Mouse (Mus musculus): ENCODE measurements around the gene Mapk8.
A peak's percentile ranks its signal among the peaks of the same experiment; 100 is the strongest.

Mapk8 gene

DNA sequence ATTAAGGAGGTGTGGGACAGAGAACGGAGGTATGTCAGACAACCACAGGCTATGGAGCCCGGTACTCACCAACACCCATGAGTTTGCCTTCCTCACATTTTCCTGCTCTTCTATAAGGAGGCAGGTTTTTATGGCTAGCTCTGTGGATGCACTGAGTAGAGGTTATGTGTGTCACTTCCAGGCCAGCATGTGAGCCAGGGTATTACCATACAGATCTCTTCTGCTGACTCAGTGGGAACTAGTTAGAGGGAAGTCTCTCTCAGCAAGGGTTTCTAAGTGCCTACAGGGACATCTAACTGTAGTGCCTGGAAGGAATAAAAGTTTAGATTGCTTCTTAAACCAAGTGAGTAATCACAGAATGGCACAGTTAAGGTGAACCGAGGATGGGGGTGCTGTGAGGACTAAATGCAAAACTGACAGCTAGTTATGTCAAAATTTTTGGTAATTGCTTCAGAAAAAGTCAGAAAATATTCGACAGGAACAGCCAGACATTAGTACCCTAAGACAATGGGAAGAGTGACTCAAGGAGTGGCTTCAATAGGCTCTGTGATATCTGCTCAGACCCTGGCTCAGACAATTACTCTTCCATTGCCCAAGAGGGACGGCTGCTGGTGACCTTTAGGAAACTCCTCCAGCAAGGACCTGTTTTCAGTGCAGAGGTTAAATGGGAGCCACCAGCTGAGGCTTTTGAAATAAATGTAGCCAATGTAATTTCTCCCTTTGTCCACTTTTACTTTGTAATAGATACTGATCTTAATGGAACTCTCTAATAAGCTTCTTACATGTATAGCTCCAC is 48.7 kb downstream of the Mapk8 start:
- DNase-seq (ENCODE audit: low read depth, low spot score), result no peak

DNA sequence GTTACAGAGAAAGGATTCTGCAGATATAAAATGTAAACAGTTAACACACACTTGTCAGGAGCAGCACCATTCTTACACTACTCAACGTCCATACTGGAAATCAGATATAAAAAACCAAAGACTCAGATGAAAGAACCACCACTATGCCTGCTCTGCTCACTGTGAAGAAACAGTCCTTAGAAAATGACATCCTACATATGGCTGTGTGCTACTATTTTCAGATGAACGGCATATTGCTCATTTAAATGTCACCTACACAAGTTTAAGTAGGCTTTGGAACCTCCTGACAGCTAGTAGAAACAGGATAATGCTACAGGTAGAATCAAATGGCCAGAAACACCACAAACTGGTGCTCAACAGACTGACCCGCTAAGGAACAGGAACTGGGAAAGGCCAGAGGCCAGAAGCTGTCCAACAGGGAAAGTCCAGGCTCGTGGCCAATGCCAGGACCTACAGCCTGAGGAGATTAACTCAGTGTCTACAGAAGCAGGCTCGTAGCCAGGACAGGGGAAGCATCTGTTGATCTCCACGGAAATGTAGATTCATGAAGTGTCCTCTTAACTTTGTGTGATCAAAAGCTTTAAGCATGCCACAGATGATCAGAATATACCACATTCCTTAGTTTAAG is 66.0 kb downstream of the Mapk8 start:
- no peak for DNase-seq (ENCODE audit: low read depth, low spot score)

DNA sequence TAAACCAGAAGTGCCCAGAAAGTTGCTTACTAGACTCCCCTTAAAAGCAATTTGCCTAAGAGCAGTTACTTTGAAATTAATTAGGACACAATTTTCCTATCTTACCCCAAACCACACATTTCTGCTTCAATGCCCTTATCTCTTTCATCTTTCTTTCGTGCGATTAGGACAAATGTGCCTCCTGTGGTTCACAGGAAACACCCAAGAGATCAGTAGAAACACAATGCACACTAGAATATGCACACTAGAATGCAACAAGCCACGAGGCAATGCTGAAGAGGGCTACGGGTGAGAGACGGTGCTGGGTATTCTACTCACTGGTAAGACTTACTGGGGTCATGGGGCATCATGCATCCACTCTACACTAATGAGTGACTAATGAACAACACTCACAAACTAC is 68.2 kb downstream of the Mapk8 start:
- DNase-seq (ENCODE audit: low read depth, low spot score), result no peak

DNA sequence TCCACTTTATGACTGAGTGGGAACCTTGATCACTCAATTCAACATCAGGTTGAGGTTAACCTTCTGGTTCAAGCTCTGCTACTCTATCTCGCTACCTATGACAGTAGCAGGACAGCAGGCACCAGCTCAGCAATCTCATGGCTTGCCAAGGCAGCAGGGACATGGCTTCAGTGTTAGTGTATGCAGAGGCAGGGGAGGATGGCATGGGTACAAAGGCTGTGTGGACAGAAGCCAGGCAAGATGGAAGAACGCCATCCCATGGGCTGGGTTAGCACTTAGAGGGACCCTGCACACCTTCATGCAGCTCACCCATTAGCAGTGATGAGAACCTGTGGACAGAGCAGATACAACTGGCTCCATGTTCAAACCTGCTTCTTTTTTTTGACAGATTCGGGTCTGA is 69.7 kb downstream of the Mapk8 start:
- DNase-seq (ENCODE audit: low read depth, low spot score), result no peak

DNA sequence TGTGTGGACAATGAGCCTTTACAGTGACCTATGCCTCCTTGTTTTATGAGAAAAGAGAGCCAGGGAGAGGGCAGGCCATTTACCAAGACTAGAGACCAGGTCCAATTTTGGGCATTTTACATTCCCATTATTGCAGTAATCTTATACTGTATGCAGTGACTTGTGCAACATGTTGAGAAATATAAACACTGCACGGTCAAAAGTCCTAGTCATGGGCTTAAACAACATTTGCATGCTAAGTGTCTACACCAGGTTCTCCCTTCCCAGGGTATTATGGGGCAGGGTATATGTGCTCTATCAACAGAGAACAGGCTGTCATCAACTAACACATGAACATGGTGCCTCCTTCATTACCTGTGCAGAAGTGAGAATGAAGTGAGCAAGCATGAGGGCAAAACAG is 72.9 kb downstream of the Mapk8 start:
- DNase-seq (ENCODE audit: low read depth, low spot score), result no peak

DNA sequence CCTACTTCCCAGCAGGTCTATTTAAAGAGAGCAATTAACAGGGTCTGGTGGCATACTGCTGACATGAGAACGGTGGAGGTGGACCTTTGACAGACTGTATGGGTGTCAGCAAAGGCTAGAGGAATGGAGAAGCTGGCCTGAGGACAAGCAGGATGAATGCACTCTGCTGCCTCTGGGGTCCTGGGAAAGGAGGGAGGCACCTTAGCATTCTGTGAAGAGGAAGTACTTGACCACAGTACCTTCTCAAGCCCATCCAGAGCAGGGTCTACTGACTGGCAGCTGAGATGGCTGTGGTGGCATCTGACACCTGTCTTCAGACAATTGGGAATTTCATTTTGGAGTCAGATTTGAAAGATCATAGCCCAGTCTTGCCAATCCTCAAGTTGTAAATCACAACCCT is 73.7 kb downstream of the Mapk8 start:
- no peak for DNase-seq (ENCODE audit: low read depth, low spot score)

DNA sequence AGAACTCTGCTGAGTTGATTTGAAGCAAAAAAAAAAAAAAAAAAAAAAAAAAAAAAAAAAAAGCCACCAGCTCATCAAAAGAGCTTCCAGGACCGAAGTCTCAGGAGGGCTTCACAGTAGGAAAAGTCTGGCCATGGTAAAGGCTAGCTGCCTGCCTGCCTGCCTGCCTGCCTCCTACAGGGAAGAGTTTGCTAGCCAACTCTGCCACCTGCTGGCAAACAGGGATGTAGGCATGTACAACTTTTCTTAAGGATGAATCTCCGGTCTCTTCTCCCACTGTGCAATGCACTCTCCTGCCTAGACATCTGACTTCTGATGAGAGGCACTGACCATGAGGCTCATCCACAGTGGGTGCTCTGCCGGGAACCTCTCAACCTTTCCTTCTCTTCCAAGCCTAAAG is 75.7 kb downstream of the Mapk8 start:
- peak; percentile 11 for DNase-seq (ENCODE audit: low read depth, low spot score)

DNA sequence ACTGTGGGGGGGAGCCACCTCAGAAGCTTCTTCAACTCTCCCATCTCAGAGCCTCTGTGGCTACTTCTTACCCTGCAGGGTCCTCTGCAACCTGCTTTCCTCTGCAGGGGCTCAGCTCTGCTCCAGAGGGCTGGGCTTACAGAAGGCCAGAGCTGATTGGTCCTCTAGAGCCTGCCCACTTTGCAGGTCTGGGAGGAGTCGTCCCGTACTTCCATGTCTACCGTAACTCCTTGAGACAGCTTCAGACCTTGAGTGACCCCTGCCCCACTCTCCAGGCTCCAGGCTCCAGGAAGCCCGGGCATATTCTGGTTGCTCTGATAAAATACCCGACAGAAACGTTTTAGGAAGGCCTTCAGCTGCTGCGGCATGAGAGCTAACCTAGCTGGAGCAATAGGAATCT is 76.9 kb downstream of the Mapk8 start:
- DNase-seq (ENCODE audit: low read depth, low spot score), result no peak

DNA sequence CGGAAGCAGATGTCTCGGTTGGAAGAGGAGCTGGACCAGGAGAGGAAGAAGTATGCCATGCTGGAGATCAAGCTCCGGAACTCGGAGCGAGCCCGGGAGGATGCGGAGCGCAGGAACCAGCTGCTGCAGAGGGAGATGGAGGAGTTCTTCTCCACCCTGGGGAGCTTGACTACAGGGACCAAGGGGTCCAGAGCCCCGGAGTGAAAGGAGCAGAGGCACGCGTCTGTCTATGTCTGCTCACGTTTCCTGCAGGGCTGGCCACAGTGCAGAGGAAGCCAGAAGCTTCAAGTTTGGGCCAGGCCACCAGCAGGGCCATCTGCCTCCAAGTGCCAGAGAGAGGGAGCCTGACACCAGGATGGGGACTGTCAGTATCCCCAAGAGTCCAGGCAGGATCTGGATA is 77.6 kb downstream of the Mapk8 start:
- no peak for DNase-seq (ENCODE audit: low read depth, low spot score)

DNA sequence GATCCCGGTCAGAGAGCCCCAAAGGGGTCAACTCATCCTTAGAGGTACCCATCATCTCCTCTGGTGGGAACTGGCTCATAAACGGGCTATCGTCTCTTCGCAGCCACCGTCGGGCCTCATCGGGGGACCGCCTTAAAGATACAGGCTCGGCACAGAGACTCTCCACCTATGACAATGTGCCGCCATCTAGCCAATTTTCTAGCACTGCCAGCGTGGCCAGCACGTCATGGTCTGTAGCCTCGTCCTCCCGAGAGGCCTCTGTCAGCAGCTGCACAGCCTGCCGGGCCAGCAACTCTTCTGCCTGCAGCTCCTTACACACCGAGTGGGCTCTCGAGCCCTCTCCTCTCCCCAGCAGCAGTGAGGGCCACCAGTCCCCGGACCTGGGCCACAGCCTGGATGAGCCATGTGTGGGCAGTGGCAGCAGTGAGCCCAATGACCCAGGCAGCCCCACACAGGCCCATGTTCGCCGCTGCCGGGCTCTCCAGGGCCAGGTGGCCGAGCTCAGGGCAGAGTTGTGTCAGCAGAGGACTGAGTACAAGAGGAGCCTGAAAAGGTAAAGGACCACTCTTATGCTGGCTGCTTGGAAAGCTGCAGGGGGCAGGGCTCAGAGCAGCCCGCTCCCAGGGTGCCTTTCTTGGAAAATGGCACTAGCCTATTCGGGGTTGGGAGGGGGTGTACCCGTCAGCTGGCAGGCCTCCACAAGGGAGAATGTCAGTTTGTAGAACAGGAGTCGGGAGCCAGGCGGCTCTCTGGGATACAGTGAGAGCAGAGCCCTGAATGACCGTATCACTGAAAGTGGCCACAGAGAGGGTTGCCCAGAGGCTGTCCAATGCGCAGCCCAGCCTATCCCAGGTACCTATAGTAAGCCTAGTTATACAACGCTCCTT is 79.8 kb downstream of the Mapk8 start:
- DNase-seq (ENCODE audit: low read depth, low spot score), result no peak

DNA sequence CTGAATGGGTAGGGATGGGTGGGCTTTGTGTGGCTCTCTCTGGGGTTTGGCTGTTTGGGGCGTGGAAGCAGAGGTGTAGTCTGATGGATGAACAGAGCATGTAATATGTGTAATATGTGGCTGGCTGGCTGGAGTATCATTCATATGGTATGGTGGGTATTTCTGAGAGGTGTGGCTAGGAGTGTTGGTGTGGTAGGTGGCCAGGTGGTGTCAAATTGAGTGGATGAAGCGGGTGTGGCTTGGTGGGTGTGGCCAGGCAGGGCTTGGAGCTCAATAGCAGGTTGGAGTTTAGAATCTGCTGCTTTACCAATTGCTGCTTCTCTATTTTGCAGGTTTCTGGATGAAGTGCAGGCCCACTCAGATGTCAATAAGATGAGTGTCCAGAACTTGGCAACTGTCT is 82.9 kb downstream of the Mapk8 start:
- no peak for DNase-seq (ENCODE audit: low read depth, low spot score)

DNA sequence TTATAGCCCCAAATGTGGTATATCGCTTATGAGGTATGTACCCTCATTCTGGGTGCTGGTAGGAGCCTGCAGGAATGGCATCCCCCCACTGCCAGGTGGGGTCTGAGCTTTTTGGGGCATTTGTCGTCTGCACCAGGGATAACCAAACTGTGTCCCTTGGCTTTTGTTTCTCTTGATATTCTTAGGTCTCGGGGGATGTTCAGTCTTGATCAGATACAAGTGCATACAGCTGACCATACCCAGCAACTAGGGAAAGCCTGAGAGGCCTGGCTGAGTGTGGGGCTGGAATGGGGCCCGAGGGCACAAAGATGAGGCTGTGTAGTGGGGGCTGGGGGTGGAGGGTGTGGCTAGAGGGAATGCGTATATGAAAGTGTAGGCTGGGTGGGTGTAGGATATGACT is 83.3 kb downstream of the Mapk8 start:
- DNase-seq (ENCODE audit: low read depth, low spot score), result no peak

DNA sequence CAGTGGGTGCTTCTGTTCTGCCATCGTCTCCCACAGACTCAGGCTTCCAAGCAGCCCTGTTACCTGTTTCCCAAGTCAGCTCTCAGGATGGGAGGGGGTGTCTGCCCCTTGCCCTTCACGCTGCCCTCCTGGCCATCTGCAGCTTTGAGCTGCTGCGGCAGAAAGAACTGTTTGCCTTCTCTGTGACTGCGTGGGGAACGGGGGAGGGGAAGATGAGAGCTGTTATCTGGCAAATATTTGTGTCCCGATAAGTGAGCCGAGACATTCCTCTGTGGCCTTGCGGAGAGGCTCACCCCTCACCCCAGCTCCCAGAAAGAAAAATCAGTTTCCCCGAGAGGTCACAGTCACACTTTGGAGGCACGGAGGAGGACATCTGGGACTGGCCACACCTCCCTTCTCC is 84.2 kb downstream of the Mapk8 start:
- DNase-seq (ENCODE audit: low read depth, low spot score), result no peak

DNA sequence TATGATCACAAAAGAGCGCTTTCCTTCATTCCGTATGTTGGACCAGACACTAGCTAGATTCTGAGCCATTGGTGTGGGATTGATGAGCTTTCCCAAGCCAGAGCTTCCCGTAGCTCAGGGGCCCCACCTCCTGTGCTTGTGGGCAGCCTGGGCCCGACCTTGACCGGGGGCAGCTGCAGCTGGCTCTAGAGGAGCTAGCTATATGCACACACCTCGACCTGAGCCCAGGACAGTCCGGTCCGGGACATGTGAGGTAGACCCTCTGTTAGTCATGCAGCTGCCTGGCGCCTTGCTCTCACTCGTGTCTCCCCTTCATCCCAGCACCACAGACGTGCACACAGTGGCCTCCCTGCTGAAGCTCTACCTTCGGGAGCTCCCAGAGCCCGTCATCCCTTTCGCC is 84.8 kb downstream of the Mapk8 start:
- DNase-seq (ENCODE audit: low read depth, low spot score), result no peak

DNA sequence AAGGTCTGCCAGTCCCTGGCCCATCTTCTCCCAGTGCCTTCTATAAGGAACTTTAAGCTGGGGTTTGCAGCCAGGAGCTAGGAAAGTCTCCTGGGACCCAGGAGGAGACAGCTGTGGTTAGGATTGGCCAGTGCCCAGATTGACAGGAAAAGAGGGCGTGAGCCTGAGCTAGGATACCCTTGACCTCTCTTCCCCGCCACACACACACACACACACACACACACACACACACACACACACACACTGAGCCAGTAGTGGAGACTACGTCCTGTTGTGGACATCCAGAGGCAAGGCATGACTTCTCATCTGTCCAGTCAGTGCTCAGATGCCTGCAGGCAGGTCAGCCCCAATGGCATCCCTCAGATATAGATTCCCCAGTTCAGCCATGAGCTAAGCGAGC is 85.4 kb downstream of the Mapk8 start:
- DNase-seq (ENCODE audit: low read depth, low spot score), result no peak

DNA sequence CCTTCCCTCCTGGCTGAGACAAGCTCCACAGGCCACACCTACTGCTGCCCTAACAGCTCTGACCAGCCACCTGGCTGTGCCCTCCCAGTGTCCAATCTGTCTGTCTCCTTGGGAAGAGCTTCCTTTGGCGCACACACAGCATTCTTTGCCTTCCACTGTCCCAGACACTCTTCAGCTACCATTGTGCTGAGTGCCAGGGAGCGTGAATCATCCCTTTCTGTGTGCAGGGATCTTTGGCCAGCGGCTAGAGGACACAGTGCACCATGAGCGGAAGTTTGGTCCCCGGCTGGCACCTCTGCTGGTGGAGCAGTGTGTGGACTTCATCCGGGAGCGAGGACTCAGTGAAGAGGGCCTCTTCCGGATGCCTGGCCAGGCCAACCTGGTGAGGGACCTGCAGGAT is 88.1 kb downstream of the Mapk8 start:
- no peak for DNase-seq (ENCODE audit: low read depth, low spot score)

DNA sequence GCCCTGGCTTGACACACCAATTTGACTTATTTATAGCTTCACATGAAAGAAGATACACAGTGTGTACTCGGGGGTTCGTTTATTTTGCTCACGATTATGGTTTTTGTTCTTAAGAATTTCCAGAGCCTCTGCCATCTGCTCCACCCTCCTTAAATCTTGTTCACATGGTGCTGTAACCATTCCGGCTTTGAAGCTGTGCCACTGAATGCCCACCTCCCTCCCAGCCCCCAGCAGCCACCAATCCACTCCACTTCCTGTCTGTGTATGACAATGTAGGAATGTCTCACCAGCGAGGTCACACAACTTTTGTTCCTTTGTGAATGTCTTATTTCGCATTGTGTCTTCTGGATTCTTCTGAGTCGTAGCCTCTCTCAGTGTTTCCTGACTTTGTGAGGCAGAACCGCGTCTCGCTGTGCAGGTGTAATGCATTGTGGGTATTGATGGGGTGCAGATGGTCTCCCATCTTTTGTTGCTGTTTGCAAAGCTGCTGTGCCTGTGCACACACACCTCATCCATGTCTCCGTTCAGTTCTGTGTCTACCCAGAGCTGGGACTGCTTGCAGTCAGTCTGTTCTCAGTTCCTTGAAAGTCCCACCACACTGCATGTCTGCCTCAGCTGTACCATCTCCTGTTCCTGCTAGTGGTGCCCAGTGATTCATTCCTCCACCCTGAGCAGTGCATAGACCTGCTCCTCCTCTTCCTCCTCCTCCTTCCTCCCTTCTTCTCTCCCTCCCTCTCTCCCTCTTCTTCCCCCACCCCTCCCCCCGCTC is 89.2 kb downstream of the Mapk8 start:
- DNase-seq (ENCODE audit: low read depth, low spot score), result no peak

DNA sequence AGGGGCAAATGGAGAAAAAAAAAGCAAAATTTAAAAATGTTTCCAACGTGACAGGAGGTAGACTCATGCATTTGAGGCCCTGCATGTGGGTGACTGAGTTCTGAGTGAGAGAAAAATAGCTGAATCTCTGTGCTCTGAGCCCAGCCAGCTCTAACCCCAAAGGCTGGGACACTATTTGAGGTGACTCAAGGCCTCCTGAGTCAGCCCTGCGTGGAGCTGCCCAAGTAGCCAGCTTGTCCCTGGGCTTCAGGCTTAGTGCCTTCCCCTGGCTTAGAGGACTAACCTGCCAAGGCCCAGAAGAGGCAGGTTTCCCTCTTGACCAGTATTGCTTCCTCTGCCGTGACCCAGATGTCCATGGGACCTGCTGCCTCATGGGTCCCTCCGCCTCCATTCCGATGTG is 91.7 kb downstream of the Mapk8 start:
- DNase-seq (ENCODE audit: low read depth, low spot score), result no peak

DNA sequence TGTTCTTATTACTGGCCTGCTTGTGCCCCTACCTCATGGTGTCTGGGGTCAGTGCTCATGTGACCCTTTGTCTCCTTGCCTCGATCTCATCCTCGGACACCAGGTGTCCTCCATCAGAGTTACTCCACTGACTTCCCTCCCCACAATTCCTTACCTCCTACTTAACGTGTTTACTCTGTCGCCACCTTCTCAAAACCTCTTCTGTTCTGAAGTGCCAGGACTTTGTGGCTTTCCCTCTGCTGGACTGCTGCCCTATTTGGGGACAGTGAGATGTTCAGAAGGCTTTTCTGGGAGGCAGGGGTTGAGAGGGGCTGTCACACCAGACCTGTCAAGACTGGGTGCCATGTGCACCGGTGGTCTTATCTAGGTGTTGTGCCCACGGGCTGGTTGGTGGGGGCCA is 94.1 kb downstream of the Mapk8 start:
- DNase-seq (ENCODE audit: low read depth, low spot score), result no peak

DNA sequence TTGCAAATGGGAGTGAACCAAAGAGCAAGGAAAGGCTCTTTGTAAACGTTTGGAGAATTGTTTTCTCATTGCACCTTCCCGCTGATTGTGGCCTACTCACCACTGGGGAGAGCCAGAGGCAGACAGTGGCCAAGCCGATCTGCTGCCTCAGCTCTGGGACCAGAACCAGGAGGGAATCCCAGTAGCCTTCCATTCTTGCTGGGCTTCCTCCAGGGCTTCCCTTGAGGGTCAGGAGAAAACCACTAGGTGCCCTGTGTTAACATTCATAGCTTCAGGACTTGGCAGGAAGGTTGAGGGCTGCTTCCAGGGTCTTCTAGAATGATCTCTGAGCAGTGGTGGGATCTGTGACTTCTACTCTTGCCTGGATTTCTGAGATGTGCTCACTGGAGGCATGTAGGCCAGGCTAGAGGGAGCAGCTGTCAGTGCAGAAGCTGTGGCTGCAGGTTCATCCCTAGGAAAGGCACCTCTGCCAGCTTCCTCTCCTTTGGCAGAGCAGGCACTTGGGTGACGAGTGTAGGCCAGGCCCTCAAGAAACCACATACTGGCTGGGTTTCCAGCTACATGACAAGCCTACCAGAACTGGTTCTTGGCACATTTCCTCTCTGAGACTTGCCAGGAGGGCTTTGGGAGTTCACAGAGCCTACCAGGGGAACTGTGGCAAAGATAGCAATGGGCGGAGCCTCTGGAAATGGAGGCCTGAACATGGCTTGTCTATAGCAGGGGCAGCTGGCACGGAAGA is 94.8 kb downstream of the Mapk8 start:
- DNase-seq (ENCODE audit: low read depth, low spot score), result no peak

DNA sequence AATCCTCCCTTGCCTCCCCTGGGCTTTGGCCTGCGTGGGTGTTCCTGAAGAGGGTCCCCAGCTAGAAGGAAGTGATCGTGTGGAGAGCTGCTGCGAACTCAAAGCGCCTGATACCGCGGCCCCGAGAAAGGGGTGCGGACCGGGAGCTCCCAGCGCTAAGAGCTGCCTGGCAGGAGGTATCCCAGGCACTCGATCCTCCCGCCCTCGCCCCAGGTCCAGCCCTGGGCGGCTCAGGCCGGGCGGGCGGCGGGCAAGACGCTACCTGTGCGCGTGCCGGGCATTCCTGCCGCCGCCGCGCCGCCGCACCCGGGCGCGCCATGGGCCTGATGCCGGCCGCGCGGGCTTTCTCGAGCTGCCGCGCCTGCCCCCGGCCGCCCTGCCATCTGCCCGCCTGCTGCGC is 95.9 kb downstream of the Mapk8 start:
- no peak for DNase-seq (ENCODE audit: low read depth, low spot score)

All from CD4-positive helper T cell, adult 2 months (primary cell).